Mouse (Mus musculus): ENCODE data around the gene Olfr420. TPM values are rescaled to one million over a fixed set of nuclear protein-coding genes. Genes with fewer than 3 reads are reported as not detected.
A peak's percentile ranks its signal among the peaks of the same experiment; 100 is the strongest.

Gene Olfr420
- polyA plus RNA-seq, 1 experiment from 2014 or later, result 0.40 TPM

GRCm38 (mm10) chr1:174172605-174173004 lies 17.2 kb downstream of the Olfr420 start, which contains the start of gene Spta1:
Spta1 (plus strand) TSS chr1:174172776.
- no peaks in the 10 kb centered on the region for H3K9me3 ChIP-seq (ENCODE audit: low read length)
- peak within 1 kb of the TSS; percentile 67 for H3K4me2 ChIP-seq (ENCODE audit: low read depth, low read length)
- H3K36me3 ChIP-seq (replicated peaks; ENCODE audit: insufficient read depth, low read length), result peaks cover 9% of the 10 kb centered on the region
- peak; percentile 66 for DNase-seq
- peak within 1 kb of the TSS; percentile 52 for H3K4me3 ChIP-seq (ENCODE audit: low read depth, low read length)
- H3K4me1 ChIP-seq (ENCODE audit: insufficient read depth), result peaks cover 4% of the 10 kb centered on the region
- peak within 1 kb of the TSS; percentile 84 for H3K27ac ChIP-seq (ENCODE audit: low read depth)
- TF ChIP-seq CTCF (IDR thresholded peaks at IDR 0.05; ENCODE audit: low read depth), result no peak
- TF ChIP-seq EP300 (IDR thresholded peaks at IDR 0.05; ENCODE audit: low read depth), result peak; percentile 95
- no peaks in the 10 kb centered on the region for H3K27me3 ChIP-seq (ENCODE audit: insufficient read depth, low read length)
- peak; percentile 72 for ATAC-seq
- H3K9ac ChIP-seq (replicated peaks), result peak within 1 kb of the TSS; percentile 67
- 36% methylated on average over 3 of the region's 3 CpGs for WGBS (ENCODE audit: insufficient replicate concordance)

- no peaks in the 10 kb centered on the region for H3K27me3 ChIP-seq (ENCODE audit: insufficient read depth, low read length)
- DNase-seq (no peak), ATAC-seq (no peak)
- H3K36me3 ChIP-seq (replicated peaks; ENCODE audit: insufficient read depth, low read length), result peaks cover 30% of the 10 kb centered on the region
- H3K4me1 ChIP-seq (ENCODE audit: insufficient read depth), result no peaks in the 10 kb centered on the region
- no peak overlapping the region for H3K4me2 ChIP-seq (ENCODE audit: low read depth, low read length)
- H3K9ac ChIP-seq (replicated peaks), result no peak overlapping the region
- no peak overlapping the region for H3K27ac ChIP-seq (ENCODE audit: low read depth)
- TF ChIP-seq CTCF (IDR thresholded peaks at IDR 0.05; ENCODE audit: low read depth) (no peak), EP300 (IDR thresholded peaks at IDR 0.05; ENCODE audit: low read depth) (no peak)
- no peak overlapping the region for H3K4me3 ChIP-seq (ENCODE audit: low read depth, low read length)
- no peaks in the 10 kb centered on the region for H3K9me3 ChIP-seq (ENCODE audit: low read length)
- 52% methylated on average over 7 of the region's 7 CpGs for WGBS (ENCODE audit: insufficient replicate concordance)
Observed at GRCm38 (mm10) chr1:174204699-174205098, 49.3 kb downstream of the Olfr420 start.

Other genes with a start within 250 kb of the Olfr420 start
- 3.7 and 4.6 TPM in 2 replicates for gene Ifi211, start 242.6 kb upstream of the Olfr420 start, polyA plus RNA-seq (2015; fragmentation: Nextera tagmentation; extraction: Ambion mirVana)
- gene Mndal, start 213.1 kb upstream of the Olfr420 start, polyA plus RNA-seq (2015; fragmentation: Nextera tagmentation; extraction: Ambion mirVana), result 11.6 and 13.2 TPM in 2 replicates
- gene Ifi203, start 213.0 kb upstream of the Olfr420 start, polyA plus RNA-seq (2015; fragmentation: Nextera tagmentation; extraction: Ambion mirVana), result 6.6 and 8.4 TPM in 2 replicates
- gene Ifi202b, start 172.9 kb upstream of the Olfr420 start, polyA plus RNA-seq (2015; fragmentation: Nextera tagmentation; extraction: Ambion mirVana), result not detected in 2 replicates
- gene Ifi205, start 123.8 kb upstream of the Olfr420 start, polyA plus RNA-seq (2015; fragmentation: Nextera tagmentation; extraction: Ambion mirVana), result 2.0 and 2.5 TPM in 2 replicates
- 0.08 and 0.11 TPM in 2 replicates for gene Olfr433, start 114.9 kb upstream of the Olfr420 start, polyA plus RNA-seq (2015; fragmentation: Nextera tagmentation; extraction: Ambion mirVana)
- not detected in 2 replicates for gene Olfr432, start 106.4 kb upstream of the Olfr420 start, polyA plus RNA-seq (2015; fragmentation: Nextera tagmentation; extraction: Ambion mirVana)
- not detected in 2 replicates for gene Olfr430, start 89.0 kb upstream of the Olfr420 start, polyA plus RNA-seq (2015; fragmentation: Nextera tagmentation; extraction: Ambion mirVana)
- gene Olfr429, start 71.3 kb upstream of the Olfr420 start, polyA plus RNA-seq (2015; fragmentation: Nextera tagmentation; extraction: Ambion mirVana), result not detected in 2 replicates
- gene Olfr427, start 58.7 kb upstream of the Olfr420 start, polyA plus RNA-seq (2015; fragmentation: Nextera tagmentation; extraction: Ambion mirVana), result not detected in 2 replicates
- not detected in 2 replicates for gene Olfr231, start 34.5 kb upstream of the Olfr420 start, polyA plus RNA-seq (2015; fragmentation: Nextera tagmentation; extraction: Ambion mirVana)
- gene Olfr424, start 24.1 kb upstream of the Olfr420 start, polyA plus RNA-seq (2015; fragmentation: Nextera tagmentation; extraction: Ambion mirVana), result not detected in 2 replicates
- gene Spta1, start 17.1 kb downstream of the Olfr420 start, polyA plus RNA-seq (2015; fragmentation: Nextera tagmentation; extraction: Ambion mirVana), result 6.7 and 9.4 TPM in 2 replicates
- 0.09 and 0.11 TPM in 2 replicates for gene Olfr419, start 96.4 kb downstream of the Olfr420 start, polyA plus RNA-seq (2015; fragmentation: Nextera tagmentation; extraction: Ambion mirVana)
- gene Mptx1, start 174.9 kb downstream of the Olfr420 start, polyA plus RNA-seq (2015; fragmentation: Nextera tagmentation; extraction: Ambion mirVana), result not detected in 2 replicates
- gene Olfr417, start 209.5 kb downstream of the Olfr420 start, polyA plus RNA-seq (2015; fragmentation: Nextera tagmentation; extraction: Ambion mirVana), result not detected in 2 replicates
- not detected in 2 replicates for gene Olfr248, start 235.4 kb downstream of the Olfr420 start, polyA plus RNA-seq (2015; fragmentation: Nextera tagmentation; extraction: Ambion mirVana)